Mouse (Mus musculus) liver, embryonic 13.5 days (tissue): Measurements from ENCODE around the gene BC005537. TPM values are rescaled to one million over a fixed set of nuclear protein-coding genes. Genes with fewer than 3 reads are reported as not detected.

ENCODE experiments used
- ATAC-seq: fragments of 200-750 bp; cut with Nextera tagmentation; 2 replicates; pipeline ENCODE4 v1.8.0; 2017; ENCODE audit warnings: low read depth, mild to moderate bottlenecking, moderate number of reproducible peaks, moderate library complexity
- DNase-seq: peaks from one replicate; pipeline ENCODE4 v3.0.0; 2022
- H3K27ac ChIP-seq: fragments of 300-500 bp; sonication (generic); 2 replicates; pipeline ENCODE4 v1.5.1; 2015; ENCODE audit warnings: moderate library complexity, mild to moderate bottlenecking, inconsistent platforms
- H3K27me3 ChIP-seq: fragments of 300-500 bp; sonication (generic); 2 replicates; pipeline ENCODE4 v1.6.1; 2015; ENCODE audit warnings: mild to moderate bottlenecking, inconsistent platforms
- H3K36me3 ChIP-seq: fragments of 300-500 bp; sonication (generic); 2 replicates; pipeline ENCODE4 v1.6.1; 2015; ENCODE audit warnings: mild to moderate bottlenecking, inconsistent platforms
- H3K4me1 ChIP-seq: fragments of 300-500 bp; sonication (generic); replicated peaks from 2 replicates; pipeline ENCODE4 v1.6.1; 2015; ENCODE audit warnings: inconsistent platforms
- H3K4me2 ChIP-seq: fragments of 300-500 bp; sonication (generic); 2 replicates; pipeline ENCODE4 v1.6.1; 2015; ENCODE audit warnings: inconsistent platforms, mild to moderate bottlenecking, moderate library complexity
- H3K4me3 ChIP-seq: fragments of 300-500 bp; sonication (generic); replicated peaks from 2 replicates; pipeline ENCODE4 v1.5.1; 2015; ENCODE audit warnings: mild to moderate bottlenecking, inconsistent platforms
- H3K9ac ChIP-seq: fragments of 300-500 bp; sonication (generic); 2 replicates; pipeline ENCODE4 v1.6.1; 2015; ENCODE audit warnings: mild to moderate bottlenecking, inconsistent platforms
- H3K9me3 ChIP-seq: fragments of 300-500 bp; sonication (generic); replicated peaks from 2 replicates; pipeline ENCODE4 v1.6.1; 2016; ENCODE audit warnings: inconsistent platforms
- WGBS: fragments of 180-500 bp; shearing (Covaris S2); methylation state at CpG from one replicate; pipeline ENCODE4 v1.1.7; 2015; ENCODE audit not compliant: insufficient replicate concordance; 5-methylcytosine and 5-hydroxymethylcytosine counted together
- polyA plus RNA-seq: library from polyadenylated mRNA; unstranded; fragments of >200 nt; fragmentation: Nextera tagmentation; extraction: Ambion mirVana; gene quantifications from 2 replicates; pipeline ENCODE4 v1.2.1, GENCODE M21; 2015

BC005537 gene
- polyA plus RNA-seq, 1 experiment from 2014 or later, result 9.6 TPM

- Histone ChIP-seq H3K4me3 (peak overlapping the region; percentile 98), H3K9me3 (no peaks in the 10 kb centered on the region), H3K27ac (peak overlapping the region; percentile 100), H3K4me1 (peaks cover 30% of the 10 kb centered on the region), H3K4me2 (peak overlapping the region; percentile 94), H3K9ac (peak overlapping the region; percentile 99), H3K36me3 (peaks cover 14% of the 10 kb centered on the region), H3K27me3 (no peaks in the 10 kb centered on the region)
- WGBS, result under 1% methylated on average over 42 of the region's 42 CpGs
- ATAC-seq, result peak; percentile 93
- DNase-seq, result peak; percentile 96
These were observed 666 bp upstream of the BC005537 start for GRCm38 (mm10) chr13:24800674-24801307.

GRCm38 (mm10) chr13:24802131-24802691 lies 754 bp downstream of the BC005537 start:
- WGBS, result under 1% methylated on average over 26 of the region's 26 CpGs
- H3K27ac ChIP-seq, result peak overlapping the region; percentile 100
- H3K9ac ChIP-seq, result peak overlapping the region; percentile 99
- H3K9me3 ChIP-seq, result no peaks in the 10 kb centered on the region
- peak; percentile 24; the same call in 1 of the 2 replicates for ATAC-seq
- DNase-seq, result peak; percentile 60
- peak overlapping the region; percentile 98 for H3K4me3 ChIP-seq
- H3K4me2 ChIP-seq, result peak overlapping the region; percentile 91
- H3K4me1 ChIP-seq, result peaks cover 35% of the 10 kb centered on the region
- H3K36me3 ChIP-seq, result peaks cover 25% of the 10 kb centered on the region
- H3K27me3 ChIP-seq, result no peaks in the 10 kb centered on the region

DNA sequence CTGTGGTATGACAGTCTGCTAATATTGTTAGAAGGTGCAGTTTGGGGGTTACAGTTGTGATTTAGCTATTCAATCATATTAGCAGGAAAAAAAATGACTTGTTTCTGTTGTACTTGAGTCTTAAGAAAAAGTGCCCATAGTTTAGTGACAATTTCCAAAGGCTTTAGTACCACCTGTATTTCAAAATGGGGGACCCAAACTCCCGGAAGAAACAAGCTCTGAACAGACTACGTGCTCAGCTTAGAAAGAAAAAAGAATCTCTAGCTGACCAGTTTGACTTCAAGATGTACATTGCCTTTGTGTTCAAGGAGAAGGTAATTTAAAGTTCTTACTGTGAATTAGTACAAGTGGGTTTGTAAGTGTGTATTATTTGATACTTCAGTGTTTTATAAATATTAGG lies 1.7 kb downstream of the BC005537 start:
- no peak for ATAC-seq
- Histone ChIP-seq H3K4me3 (peak overlapping the region; percentile 98), H3K36me3 (peaks cover 35% of the 10 kb centered on the region), H3K9ac (peak overlapping the region; percentile 99), H3K4me2 (peak overlapping the region; percentile 91), H3K4me1 (peaks cover 35% of the 10 kb centered on the region), H3K27me3 (no peaks in the 10 kb centered on the region), H3K9me3 (no peaks in the 10 kb centered on the region), H3K27ac (peak overlapping the region; percentile 100)
- WGBS, result 8% methylated on average over 2 of the region's 2 CpGs
- no peak for DNase-seq

- ATAC-seq (no peak), DNase-seq (no peak)
- Histone ChIP-seq H3K9me3 (no peaks in the 10 kb centered on the region), H3K4me3 (no peak overlapping the region), H3K4me2 (no peak overlapping the region), H3K36me3 (peaks cover 63% of the 10 kb centered on the region), H3K27me3 (no peaks in the 10 kb centered on the region), H3K27ac (no peak overlapping the region), H3K4me1 (peaks cover 30% of the 10 kb centered on the region), H3K9ac (no peak overlapping the region)
These were observed 4.6 kb downstream of the BC005537 start for GRCm38 (mm10) chr13:24806079-24806478.

- peaks cover 13% of the 10 kb centered on the region; the same call in 1 of the 2 replicates for H3K4me1 ChIP-seq
- WGBS, result 92% methylated on average over 2 of the region's 2 CpGs
- DNase-seq, result no peak
These were observed 11.1 kb downstream of the BC005537 start for GRCm38 (mm10) chr13:24812521-24812920.

GRCm38 (mm10) chr13:24814616-24815015 lies 13.2 kb downstream of the BC005537 start:
- Histone ChIP-seq H3K9me3 (no peaks in the 10 kb centered on the region), H3K27me3 (no peaks in the 10 kb centered on the region), H3K27ac (no peak overlapping the region), H3K9ac (no peak overlapping the region), H3K4me1 (peaks cover 10% of the 10 kb centered on the region; the same call in 1 of the 2 replicates), H3K4me3 (no peak overlapping the region), H3K4me2 (no peak overlapping the region), H3K36me3 (peaks cover 77% of the 10 kb centered on the region)
- DNase-seq (no peak), ATAC-seq (no peak)
- 92% methylated on average over 1 of the region's 1 CpGs for WGBS

More at GRCm38 (mm10) chr13:24812521-24812920, 11.1 kb downstream of the BC005537 start:
- no peak overlapping the region for H3K4me3 ChIP-seq
- no peak overlapping the region for H3K27ac ChIP-seq
- H3K4me2 ChIP-seq, result no peak overlapping the region
- no peaks in the 10 kb centered on the region for H3K9me3 ChIP-seq
- H3K9ac ChIP-seq, result no peak overlapping the region
- H3K27me3 ChIP-seq, result no peaks in the 10 kb centered on the region
- no peak for ATAC-seq
- peaks cover 87% of the 10 kb centered on the region for H3K36me3 ChIP-seq

DNA sequence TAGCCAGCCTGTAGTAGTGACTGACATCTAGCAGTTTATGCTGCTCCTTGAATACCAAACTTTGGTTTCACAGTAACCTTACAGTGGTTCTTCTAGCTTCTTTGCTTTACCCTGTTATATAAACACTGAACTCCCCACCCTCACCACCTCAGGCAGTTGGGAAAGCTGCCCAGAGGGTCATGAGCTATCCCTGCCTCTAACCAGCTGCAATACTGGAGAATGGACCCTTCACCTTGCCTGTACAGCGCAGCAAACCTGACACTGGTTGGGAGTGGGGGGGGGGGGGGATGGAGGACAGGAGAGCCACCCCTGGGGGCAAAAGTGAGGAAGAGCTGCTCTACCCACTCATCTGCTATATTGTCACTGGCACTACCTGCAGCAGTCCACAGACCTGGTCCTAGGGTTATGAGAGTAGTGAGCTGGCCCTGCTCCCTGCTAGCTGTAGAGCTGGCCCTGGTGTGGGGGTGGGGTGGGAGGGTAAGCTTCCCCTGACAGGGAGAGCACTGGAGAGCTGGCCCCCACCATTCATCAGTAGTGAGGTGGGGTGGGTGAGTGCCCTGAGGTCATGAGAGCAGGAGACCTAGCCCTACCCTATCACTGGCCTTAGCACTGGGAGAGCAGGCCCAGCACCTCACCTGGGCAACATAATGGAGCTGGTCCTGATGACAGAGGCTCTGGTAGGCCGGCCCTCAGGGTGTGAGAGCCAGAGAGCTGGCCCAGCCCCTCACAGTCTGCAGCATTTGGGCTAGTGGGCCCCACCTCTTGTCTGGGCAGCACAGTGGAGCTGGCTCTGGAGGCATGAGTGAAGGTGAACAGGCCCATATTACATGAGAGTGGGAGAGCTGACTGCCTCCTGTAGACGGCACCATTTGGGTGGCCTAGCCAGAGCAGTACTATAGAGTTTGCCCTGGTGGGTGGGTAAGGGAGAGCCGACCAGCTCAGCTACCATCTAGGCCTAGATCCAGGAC lies 15.0 kb downstream of the BC005537 start:
- Histone ChIP-seq H3K27me3 (no peaks in the 10 kb centered on the region), H3K4me2 (no peak overlapping the region), H3K27ac (no peak overlapping the region; the same call in 1 of the 2 replicates), H3K36me3 (peaks cover 63% of the 10 kb centered on the region), H3K4me1 (peaks cover 10% of the 10 kb centered on the region; the same call in 1 of the 2 replicates), H3K9ac (no peak overlapping the region), H3K9me3 (no peaks in the 10 kb centered on the region), H3K4me3 (no peak overlapping the region)
- no peak for DNase-seq
- WGBS, result 55% methylated on average over 4 of the region's 4 CpGs
- peak; percentile 66 for ATAC-seq

DNA sequence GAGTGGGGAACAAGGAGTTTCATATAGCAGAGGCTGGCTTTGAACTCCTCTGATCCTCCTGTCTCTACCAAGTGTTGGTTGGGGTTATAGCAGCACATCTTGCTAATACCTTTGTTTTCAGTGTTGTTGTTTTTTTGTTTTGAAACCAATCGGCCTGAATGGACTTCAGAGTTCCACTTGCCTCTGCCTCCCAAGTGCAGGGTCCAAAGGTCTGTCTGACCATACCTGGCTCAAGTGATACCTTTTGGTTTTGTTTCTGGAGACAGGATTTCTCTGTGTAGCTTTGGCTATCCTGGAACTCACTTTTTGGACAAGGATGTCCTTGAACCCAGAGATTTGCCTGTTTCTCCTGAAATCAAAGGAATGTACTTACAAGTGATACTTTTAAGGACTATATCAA lies 18.5 kb downstream of the BC005537 start:
- H3K9me3 ChIP-seq, result no peaks in the 10 kb centered on the region
- 79% methylated on average over 1 of the region's 1 CpGs for WGBS
- H3K4me1 ChIP-seq, result peaks cover 10% of the 10 kb centered on the region; the same call in 1 of the 2 replicates
- peaks cover 32% of the 10 kb centered on the region for H3K36me3 ChIP-seq
- no peak for ATAC-seq
- no peak overlapping the region for H3K9ac ChIP-seq
- no peak for DNase-seq
- H3K27me3 ChIP-seq, result no peaks in the 10 kb centered on the region
- no peak overlapping the region for H3K27ac ChIP-seq
- H3K4me3 ChIP-seq, result no peak overlapping the region
- no peak overlapping the region for H3K4me2 ChIP-seq

DNA sequence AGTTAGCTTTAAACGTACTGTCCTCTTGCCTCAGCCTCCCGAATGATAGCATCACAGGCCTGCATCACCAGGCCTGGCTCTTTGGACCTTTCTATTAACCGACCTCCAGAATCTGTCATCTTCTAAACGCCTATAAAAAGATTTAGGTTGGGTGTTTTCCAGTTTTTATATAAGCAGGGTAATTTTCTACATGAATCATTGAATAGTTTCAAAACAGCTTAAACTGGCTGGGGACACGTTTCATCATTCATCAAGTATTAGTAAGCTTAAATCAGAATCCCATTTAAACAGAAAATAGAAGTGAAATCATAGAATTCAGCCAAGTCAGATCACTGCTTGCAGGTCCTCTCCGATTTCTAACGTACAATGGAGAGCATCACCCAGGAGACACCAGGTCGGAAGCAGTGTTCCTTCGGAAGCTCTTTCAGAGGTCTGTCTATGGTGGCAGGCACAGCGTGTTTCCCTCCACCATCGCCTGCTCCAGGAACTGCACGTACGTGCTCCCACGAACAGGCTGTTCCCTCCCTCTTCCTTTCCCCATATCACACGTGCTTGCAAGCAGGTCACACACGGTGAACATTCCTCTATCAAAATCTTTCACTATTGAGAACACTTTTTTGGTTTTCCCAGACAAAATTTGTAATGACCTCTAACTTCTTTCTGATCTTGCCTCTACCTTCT lies 21.3 kb downstream of the BC005537 start:
- Histone ChIP-seq H3K4me2 (no peak overlapping the region), H3K9me3 (no peaks in the 10 kb centered on the region), H3K27me3 (no peaks in the 10 kb centered on the region), H3K27ac (no peak overlapping the region), H3K36me3 (peaks cover 14% of the 10 kb centered on the region; the same call in 1 of the 2 replicates), H3K4me1 (no peaks in the 10 kb centered on the region), H3K4me3 (no peak overlapping the region), H3K9ac (no peak overlapping the region)
- DNase-seq (no peak), ATAC-seq (no peak)
- WGBS, result 78% methylated on average over 16 of the region's 16 CpGs

- Histone ChIP-seq H3K9me3 (no peaks in the 10 kb centered on the region), H3K4me3 (no peak overlapping the region), H3K4me1 (peaks cover under 1% of the 10 kb centered on the region; the same call in 1 of the 2 replicates), H3K27me3 (no peaks in the 10 kb centered on the region), H3K9ac (no peak overlapping the region), H3K27ac (no peak overlapping the region), H3K36me3 (peaks cover 4% of the 10 kb centered on the region; the same call in 1 of the 2 replicates), H3K4me2 (no peak overlapping the region)
- ATAC-seq (no peak), DNase-seq (no peak)
- 82% methylated on average over 4 of the region's 4 CpGs for WGBS
These were observed 23.2 kb downstream of the BC005537 start for GRCm38 (mm10) chr13:24824647-24825046.

DNA sequence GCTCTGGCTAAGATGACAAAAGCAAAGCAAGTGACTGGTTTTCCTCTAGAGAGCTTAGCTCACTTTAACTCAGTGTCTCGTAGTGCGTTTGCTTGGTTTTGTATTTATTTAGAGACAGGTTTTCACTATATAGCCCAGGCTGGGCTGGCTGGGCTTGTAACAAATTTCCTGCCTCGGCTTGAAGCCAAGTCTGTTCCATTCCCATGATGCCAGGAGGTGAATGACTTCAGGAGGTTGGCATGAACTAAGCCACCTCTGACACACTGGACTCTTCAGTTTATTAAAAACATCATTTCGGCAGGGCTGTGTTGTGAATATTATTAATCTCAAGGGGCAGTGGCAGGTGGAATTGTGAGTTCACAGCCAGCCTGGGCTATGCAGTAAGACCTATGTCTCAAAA lies 24.1 kb downstream of the BC005537 start:
- Histone ChIP-seq H3K9me3 (no peaks in the 10 kb centered on the region), H3K9ac (no peak overlapping the region), H3K4me1 (peaks cover 7% of the 10 kb centered on the region), H3K27me3 (no peaks in the 10 kb centered on the region), H3K4me3 (no peak overlapping the region), H3K36me3 (no peaks in the 10 kb centered on the region), H3K27ac (no peak overlapping the region), H3K4me2 (no peak overlapping the region)
- ATAC-seq (no peak), DNase-seq (no peak)
- WGBS, result 82% methylated on average over 4 of the region's 4 CpGs
